Mouse (Mus musculus) bone marrow macrophage, adult 2 months (primary cell): ENCODE measurements at regions not wholly inside any gene's neighbourhood (a gene's known extent, or its start where the extent isn't known, plus 50 kb on each side); places are given as distances from the start of the nearest gene placed in this dataset.

ENCODE experiments used
- H3K27ac ChIP-seq: 2 replicates; pipeline ENCODE4 v1.5.1; 2012; ENCODE audit warnings: low read depth, low read length; ENCODE audit not compliant: insufficient read depth
- H3K4me1 ChIP-seq: 2 replicates; pipeline ENCODE4 v1.6.1; 2012; ENCODE audit warnings: low read length; ENCODE audit not compliant: control insufficient read depth, insufficient read depth
- H3K4me3 ChIP-seq: 2 replicates; pipeline ENCODE4 v1.5.1; 2012; ENCODE audit warnings: mild to moderate bottlenecking, low read length, moderate library complexity; ENCODE audit not compliant: insufficient read depth
- CTCF ChIP-seq: IDR thresholded peaks from 2 replicates; pipeline ENCODE4 v1.5.1; 2012; ENCODE audit warnings: low read depth, mild to moderate bottlenecking, low read length, moderate library complexity
- POLR2A ChIP-seq: IDR thresholded peaks from 2 replicates; pipeline ENCODE4 v1.6.1; 2012; ENCODE audit warnings: mild to moderate bottlenecking, low read depth, low read length, borderline replicate concordance

GRCm38 (mm10) chr1:92776353-92776752 is 55.1 kb upstream of the Gpc1 start:
- no peak overlapping the region for H3K27ac ChIP-seq
- no peaks in the 10 kb centered on the region; the same call in 1 of the 2 replicates for H3K4me1 ChIP-seq
- H3K4me3 ChIP-seq, result no peak overlapping the region
- TF ChIP-seq CTCF (no peak), POLR2A (no peak)

GRCm38 (mm10) chr1:92775908-92776307 is 55.5 kb upstream of the Gpc1 start:
- H3K4me3 ChIP-seq, result no peak overlapping the region
- TF ChIP-seq CTCF (no peak), POLR2A (no peak)
- no peaks in the 10 kb centered on the region; the same call in 1 of the 2 replicates for H3K4me1 ChIP-seq
- no peak overlapping the region for H3K27ac ChIP-seq

- Histone ChIP-seq H3K4me1 (no peaks in the 10 kb centered on the region; the same call in 1 of the 2 replicates), H3K27ac (no peak overlapping the region), H3K4me3 (no peak overlapping the region)
- no peak for TF ChIP-seq CTCF
- no peak for TF ChIP-seq POLR2A
These were observed 56.4 kb upstream of the Gpc1 start for GRCm38 (mm10) chr1:92774743-92775692.

- Histone ChIP-seq H3K27ac (no peak overlapping the region), H3K4me1 (peaks cover 3% of the 10 kb centered on the region; the same call in 1 of the 2 replicates), H3K4me3 (no peak overlapping the region)
- TF ChIP-seq POLR2A (no peak), CTCF (no peak)
These were observed 57.4 kb upstream of the Gpc1 start for GRCm38 (mm10) chr1:92774006-92774405.

GRCm38 (mm10) chr1:92772784-92773113 is 58.7 kb upstream of the Gpc1 start:
- TF ChIP-seq POLR2A (no peak), CTCF (no peak)
- H3K4me3 ChIP-seq, result no peak overlapping the region
- H3K4me1 ChIP-seq, result peaks cover 3% of the 10 kb centered on the region; the same call in 1 of the 2 replicates
- no peak overlapping the region for H3K27ac ChIP-seq

- H3K27ac ChIP-seq, result no peak overlapping the region
- H3K4me3 ChIP-seq, result no peak overlapping the region
- no peak for TF ChIP-seq CTCF
- no peak for TF ChIP-seq POLR2A
- H3K4me1 ChIP-seq, result peaks cover 3% of the 10 kb centered on the region; the same call in 1 of the 2 replicates
These were observed 59.2 kb upstream of the Gpc1 start for GRCm38 (mm10) chr1:92772101-92772783.

GRCm38 (mm10) chr1:92769696-92770095 is 61.7 kb upstream of the Gpc1 start:
- Histone ChIP-seq H3K4me3 (no peak overlapping the region), H3K27ac (no peak overlapping the region), H3K4me1 (peaks cover 3% of the 10 kb centered on the region; the same call in 1 of the 2 replicates)
- TF ChIP-seq POLR2A (no peak), CTCF (no peak)

GRCm38 (mm10) chr1:92769156-92769555 is 62.3 kb upstream of the Gpc1 start:
- Histone ChIP-seq H3K4me1 (peaks cover 3% of the 10 kb centered on the region; the same call in 1 of the 2 replicates), H3K4me3 (no peak overlapping the region), H3K27ac (no peak overlapping the region)
- TF ChIP-seq CTCF, result no peak
- TF ChIP-seq POLR2A, result no peak

- no peak overlapping the region for H3K27ac ChIP-seq
- no peak overlapping the region for H3K4me3 ChIP-seq
- peaks cover 3% of the 10 kb centered on the region; the same call in 1 of the 2 replicates for H3K4me1 ChIP-seq
- TF ChIP-seq CTCF (no peak), POLR2A (no peak)
These were observed 64.9 kb upstream of the Gpc1 start for GRCm38 (mm10) chr1:92766496-92766895.
